Mouse (Mus musculus) T-helper 1 cell (primary cell): ENCODE results near the gene Tbcc.

Experiments used
- in situ Hi-C: fragments of 300-600 bp; cut with MboI, MseI; formaldehyde crosslinking; loops from one replicate; pipeline ENCODE4 v1.15.1; 2025; ENCODE audit warnings: high pct_unique_total_duplicates

Tbcc gene

GRCm38 (mm10) chr17:46897221-46897950 lies 6.9 kb downstream of the Tbcc start:
- in situ Hi-C loops: loop anchor here (25.0 kb wide), 1 partner anchor 1515 kb away; the partner anchor contains the start of genes Nfya and Oard1

GRCm38 (mm10) chr17:46900941-46901340 lies 10.5 kb downstream of the Tbcc start:
- in situ Hi-C loops: no loop called here

- in situ Hi-C loops: no loop called here
Measured at GRCm38 (mm10) chr17:46903876-46904490, 13.5 kb downstream of the Tbcc start.

GRCm38 (mm10) chr17:46910186-46910585 lies 19.7 kb downstream of the Tbcc start, which contains the start of gene Prph2:
Gene Prph2, plus strand, starts transcription at chr17:46910459.
- in situ Hi-C loops: no loop called here

- in situ Hi-C loops: no loop called here
Measured at GRCm38 (mm10) chr17:46912331-46912730, 21.8 kb downstream of the Tbcc start.

- in situ Hi-C loops: no loop called here
Measured at GRCm38 (mm10) chr17:46915129-46915528, 24.6 kb downstream of the Tbcc start.

- in situ Hi-C loops: no loop called here
Measured at GRCm38 (mm10) chr17:46918951-46919350, 28.5 kb downstream of the Tbcc start.

GRCm38 (mm10) chr17:46920855-46921254 lies 30.4 kb downstream of the Tbcc start:
- in situ Hi-C loops: loop anchor here (5.0 kb wide), 1 partner anchor 101 kb away; no protein-coding TSS in a partner anchor

GRCm38 (mm10) chr17:46926192-46926591 lies 35.7 kb downstream of the Tbcc start:
- in situ Hi-C loops: no loop called here

GRCm38 (mm10) chr17:46926941-46927340 lies 36.5 kb downstream of the Tbcc start:
- in situ Hi-C loops: no loop called here

GRCm38 (mm10) chr17:46927781-46928180 lies 37.3 kb downstream of the Tbcc start:
- in situ Hi-C loops: no loop called here

GRCm38 (mm10) chr17:46929277-46929676 lies 38.8 kb downstream of the Tbcc start:
- in situ Hi-C loops: no loop called here

- in situ Hi-C loops: no loop called here
Measured at GRCm38 (mm10) chr17:46929897-46930296, 39.4 kb downstream of the Tbcc start.

GRCm38 (mm10) chr17:46932961-46933360 lies 42.5 kb downstream of the Tbcc start:
- in situ Hi-C loops: no loop called here

GRCm38 (mm10) chr17:46933557-46934348 lies 43.3 kb downstream of the Tbcc start:
- in situ Hi-C loops: no loop called here

GRCm38 (mm10) chr17:46940461-46940860 lies 50.0 kb downstream of the Tbcc start:
- in situ Hi-C loops: no loop called here
